Mouse (Mus musculus): ENCODE measurements around the gene Gm42906.

Gm42906 gene

GRCm38 (mm10) chr5:151110461-151110908 lies 317.5 kb downstream of the Gm42906 start:
- DNase-seq (ENCODE audit: low read depth, low spot score), result no peak

GRCm38 (mm10) chr5:151109822-151110221 lies 318.1 kb downstream of the Gm42906 start:
- DNase-seq (ENCODE audit: low read depth, low spot score), result no peak

- no peak for DNase-seq (ENCODE audit: low read depth, low spot score)
These were observed 319.0 kb downstream of the Gm42906 start for GRCm38 (mm10) chr5:151108955-151109354.

GRCm38 (mm10) chr5:151108291-151108897 lies 319.6 kb downstream of the Gm42906 start:
- no peak for DNase-seq (ENCODE audit: low read depth, low spot score)

GRCm38 (mm10) chr5:151106841-151107240 lies 321.1 kb downstream of the Gm42906 start:
- no peak for DNase-seq (ENCODE audit: low read depth, low spot score)

- no peak for DNase-seq (ENCODE audit: low read depth, low spot score)
These were observed 322.6 kb downstream of the Gm42906 start for GRCm38 (mm10) chr5:151105054-151105971.

GRCm38 (mm10) chr5:151104354-151105053 lies 323.5 kb downstream of the Gm42906 start:
- DNase-seq (ENCODE audit: low read depth, low spot score), result no peak

- DNase-seq (ENCODE audit: low read depth, low spot score), result no peak
These were observed 324.7 kb downstream of the Gm42906 start for GRCm38 (mm10) chr5:151103284-151103683.

- no peak for DNase-seq (ENCODE audit: low read depth, low spot score)
These were observed 325.7 kb downstream of the Gm42906 start for GRCm38 (mm10) chr5:151102262-151102661.

- no peak for DNase-seq (ENCODE audit: low read depth, low spot score)
These were observed 332.0 kb downstream of the Gm42906 start for GRCm38 (mm10) chr5:151096012-151096411.

GRCm38 (mm10) chr5:151092886-151093665 lies 334.9 kb downstream of the Gm42906 start:
- DNase-seq (ENCODE audit: low read depth, low spot score), result no peak

GRCm38 (mm10) chr5:151090996-151091395 lies 337.0 kb downstream of the Gm42906 start:
- DNase-seq (ENCODE audit: low read depth, low spot score), result no peak

- no peak for DNase-seq (ENCODE audit: low read depth, low spot score)
These were observed 338.8 kb downstream of the Gm42906 start for GRCm38 (mm10) chr5:151089201-151089600.

GRCm38 (mm10) chr5:151086425-151087202 lies 341.3 kb downstream of the Gm42906 start:
- no peak for DNase-seq (ENCODE audit: low read depth, low spot score)

- no peak for DNase-seq (ENCODE audit: low read depth, low spot score)
These were observed 342.2 kb downstream of the Gm42906 start for GRCm38 (mm10) chr5:151085749-151086148.

GRCm38 (mm10) chr5:151080276-151080675 lies 347.7 kb downstream of the Gm42906 start:
- DNase-seq (ENCODE audit: low read depth, low spot score), result no peak

- no peak for DNase-seq (ENCODE audit: low read depth, low spot score)
These were observed 350.0 kb downstream of the Gm42906 start for GRCm38 (mm10) chr5:151077953-151078352.

- DNase-seq (ENCODE audit: low read depth, low spot score), result no peak
These were observed 351.0 kb downstream of the Gm42906 start for GRCm38 (mm10) chr5:151076917-151077316.

- DNase-seq (ENCODE audit: low read depth, low spot score), result no peak
These were observed 353.7 kb downstream of the Gm42906 start for GRCm38 (mm10) chr5:151074282-151074681.

- DNase-seq (ENCODE audit: low read depth, low spot score), result no peak
These were observed 356.5 kb downstream of the Gm42906 start for GRCm38 (mm10) chr5:151071430-151071829.

- DNase-seq (ENCODE audit: low read depth, low spot score), result no peak
These were observed 357.1 kb downstream of the Gm42906 start for GRCm38 (mm10) chr5:151070896-151071295.
